Mouse (Mus musculus) myocyte (in vitro differentiated cells): ENCODE measurements at regions not wholly inside any gene's neighbourhood (a gene's known extent, or its start where the extent isn't known, plus 50 kb on each side); places are given as distances from the start of the nearest gene placed in this dataset.

ENCODE experiments used
- CEBPB ChIP-seq: IDR thresholded peaks from 2 replicates; pipeline ENCODE4 v1.6.1; 2011; ENCODE audit warnings: mild to moderate bottlenecking, moderate library complexity; ENCODE audit not compliant: poor library complexity, insufficient read depth, severe bottlenecking
- E2F4 ChIP-seq: IDR thresholded peaks from one replicate; pipeline ENCODE4 v1.6.1; 2011; ENCODE audit warnings: mild to moderate bottlenecking, control low read depth, moderate library complexity; ENCODE audit not compliant: insufficient read depth
- MYOG ChIP-seq, 3 experiments: IDR thresholded peaks; one replicate each; pipeline ENCODE4 v1.6.1; 2011; ENCODE audit warnings: control low read depth in 2 of 3, low read depth in 2 of 3, mild to moderate bottlenecking in 2 of 3; ENCODE audit not compliant: insufficient read length in 2 of 3, control insufficient read depth in 1 of 3, insufficient read depth in 1 of 3
- POLR2A ChIP-seq: IDR thresholded peaks from one replicate; pipeline ENCODE4 v1.6.1; 2011; ENCODE audit warnings: low read depth, mild to moderate bottlenecking, control low read depth, moderate library complexity; ENCODE audit not compliant: insufficient read length
- SRF ChIP-seq: IDR thresholded peaks from one replicate; pipeline ENCODE4 v1.6.1; 2011; ENCODE audit warnings: low read depth; ENCODE audit not compliant: control insufficient read depth, insufficient read length
- USF1 ChIP-seq: IDR thresholded peaks from one replicate; pipeline ENCODE4 v1.6.1; 2011; ENCODE audit warnings: low read depth, mild to moderate bottlenecking, control low read depth, moderate library complexity

GRCm38 (mm10) chr16:39303371-39303770 is 410.9 kb downstream of the Igsf11 start:
- TF ChIP-seq USF1 (no peak), POLR2A (no peak), MYOG (IDR thresholded peaks at IDR 0.05; ENCODE audit: control insufficient read depth in 1 of 3, insufficient read depth in 1 of 3, insufficient read length in 2 of 3, low read depth in 2 of 3) (no peak), SRF (no peak), E2F4 (no peak), CEBPB (no peak)
